Mouse (Mus musculus): ENCODE measurements around the gene Gm6465.
"Not testable (repeated sequence)": the region's sequence is repeated elsewhere in the genome, so short reads cannot be mapped to it uniquely, and the experiment has no call there.

DNA sequence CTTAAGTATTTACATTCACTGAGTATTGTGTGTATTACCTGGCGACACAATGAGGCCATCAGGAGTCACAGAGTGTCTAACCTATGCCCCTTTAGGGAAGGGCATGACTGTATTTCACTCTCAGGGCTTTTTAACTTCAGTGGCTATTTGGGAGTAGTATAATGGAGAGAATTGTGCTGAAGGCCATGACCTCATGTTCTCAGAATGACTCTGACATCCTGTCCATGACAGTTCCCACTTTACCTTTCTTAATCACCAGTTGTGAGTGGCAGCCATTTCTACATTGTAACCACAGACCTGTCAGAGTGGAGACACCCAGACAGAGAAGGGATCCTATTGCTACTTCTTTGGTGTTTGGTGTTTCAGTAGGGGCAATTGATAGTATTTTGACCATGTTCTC, 485 bp downstream of the Gm6465 start:
- not testable (repeated sequence) for TF ChIP-seq EP300, CTCF (IDR thresholded peaks at IDR 0.05)

Measured in lung, postnatal 0 days (tissue).